Mouse (Mus musculus) CH12.LX (cell line): ENCODE data around the gene Pth1r. TPM values are rescaled to one million over a fixed set of nuclear protein-coding genes. Genes with fewer than 3 reads are reported as not detected.

Experiments used
- DNase-seq: peaks from one replicate; pipeline ENCODE4 v3.0.0-alpha.2; 2013; ENCODE audit errors: extremely low read depth
- H3K27ac ChIP-seq: 2 replicates; pipeline ENCODE4 v1.5.1; 2012; ENCODE audit warnings: low read depth, mild to moderate bottlenecking, control low read depth, moderate library complexity; ENCODE audit not compliant: insufficient read depth
- H3K27me3 ChIP-seq: replicated peaks from 2 replicates; pipeline ENCODE3; 2012; ENCODE audit warnings: inconsistent platforms
- H3K36me3 ChIP-seq, 2 experiments: replicated peaks in 1 of 2; 2 replicates each; pipeline versions ENCODE3 to v1.6.1; 2012; ENCODE audit warnings: inconsistent platforms in 1 of 2, low read length in 1 of 2, mild to moderate bottlenecking in 1 of 2, mixed read lengths in 1 of 2, moderate library complexity in 1 of 2; ENCODE audit not compliant: control insufficient read depth in 1 of 2, insufficient read depth in 1 of 2
- H3K4me1 ChIP-seq, 2 experiments: 2 replicates each; pipeline ENCODE4 v1.6.1; 2012; ENCODE audit warnings: inconsistent platforms in 1 of 2, moderate library complexity in 1 of 2; ENCODE audit not compliant: insufficient read depth in 2 of 2, control insufficient read depth in 1 of 2
- H3K4me2 ChIP-seq: 2 replicates; pipeline ENCODE4 v1.6.1; 2012; ENCODE audit warnings: low read depth, mild to moderate bottlenecking, control low read depth; ENCODE audit not compliant: poor library complexity, insufficient read depth, severe bottlenecking
- H3K4me3 ChIP-seq, 3 experiments: fragments of 150-350 bp in 1 of 3; sonication (generic) in 1 of 3; replicated peaks in 1 of 3; 2 replicates each; pipeline versions ENCODE3 to v1.5.1; 2011 to 2012; ENCODE audit warnings: low read depth in 2 of 3, low read length in 2 of 3, mild to moderate bottlenecking in 2 of 3, moderate library complexity in 2 of 3, control low read depth in 1 of 3, improper control_type of control experiment in 1 of 3, inconsistent platforms in 1 of 3, mixed read lengths in 1 of 3; ENCODE audit not compliant: poor library complexity in 1 of 3
- H3K79me2 ChIP-seq: replicated peaks from 2 replicates; pipeline ENCODE4 v1.6.1; 2012; ENCODE audit warnings: mild to moderate bottlenecking, moderate library complexity; ENCODE audit not compliant: control insufficient read depth, poor library complexity, insufficient read depth, severe bottlenecking; ENCODE audit errors: extremely low read depth
- H3K9ac ChIP-seq: 2 replicates; pipeline ENCODE4 v1.6.1; 2012; ENCODE audit warnings: low read depth, mild to moderate bottlenecking, control low read depth, moderate library complexity; ENCODE audit not compliant: insufficient read depth
- H3K9me3 ChIP-seq: replicated peaks from 2 replicates; pipeline ENCODE3; 2012; ENCODE audit warnings: low read length, inconsistent platforms, mixed read lengths
- BHLHE40 ChIP-seq: IDR thresholded peaks from 2 replicates; pipeline ENCODE4 v1.6.1; 2011; ENCODE audit warnings: mild to moderate bottlenecking, low read depth, low read length, improper control_type of control experiment
- CHD2 ChIP-seq: IDR thresholded peaks from 2 replicates; pipeline ENCODE4 v1.6.1; 2011; ENCODE audit warnings: low read length, improper control_type of control experiment
- E2F4 ChIP-seq: IDR thresholded peaks from 2 replicates; pipeline ENCODE4 v1.6.1; 2011; ENCODE audit warnings: low read depth, low read length, improper control_type of control experiment; ENCODE audit not compliant: insufficient replicate concordance
- ELF1 ChIP-seq: IDR thresholded peaks from 2 replicates; pipeline ENCODE4 v1.6.1; 2014; ENCODE audit warnings: low read depth, mild to moderate bottlenecking, inconsistent platforms, low read length, improper control_type of control experiment
- EP300 ChIP-seq: IDR thresholded peaks from 2 replicates; pipeline ENCODE4 v1.6.1; 2011; ENCODE audit warnings: low read length, improper control_type of control experiment
- IRF4 ChIP-seq: IDR thresholded peaks from 2 replicates; pipeline ENCODE4 v1.6.1; 2014; ENCODE audit warnings: low read depth, mild to moderate bottlenecking, inconsistent platforms, low read length, improper control_type of control experiment
- KAT2A ChIP-seq: IDR thresholded peaks from 2 replicates; pipeline ENCODE4 v1.6.1; 2012; ENCODE audit warnings: low read length, improper control_type of control experiment, inconsistent platforms; ENCODE audit not compliant: insufficient replicate concordance
- MAZ ChIP-seq: IDR thresholded peaks from 2 replicates; pipeline ENCODE4 v1.6.1; 2012; ENCODE audit warnings: low read depth, mild to moderate bottlenecking, inconsistent platforms, low read length, improper control_type of control experiment, moderate library complexity
- MYC ChIP-seq: IDR thresholded peaks from 2 replicates; pipeline ENCODE4 v1.6.1; 2011; ENCODE audit warnings: low read depth, mild to moderate bottlenecking, improper control_type of control experiment, low read length
- PAX5 ChIP-seq: IDR thresholded peaks from 2 replicates; pipeline ENCODE4 v1.6.1; 2012; ENCODE audit warnings: low read length, inconsistent platforms, mixed read lengths
- RAD21 ChIP-seq: IDR thresholded peaks from 2 replicates; pipeline ENCODE4 v1.6.1; 2011; ENCODE audit warnings: low read depth, mild to moderate bottlenecking, low read length, improper control_type of control experiment, moderate library complexity
- SIN3A ChIP-seq: IDR thresholded peaks from 2 replicates; pipeline ENCODE4 v1.6.1; 2012; ENCODE audit warnings: low read length, improper control_type of control experiment, inconsistent platforms
- TBP ChIP-seq: conservative IDR thresholded peaks from 2 replicates; pipeline ENCODE4 v1.6.1; 2011; ENCODE audit warnings: low read depth, low read length, improper control_type of control experiment
- UBTF ChIP-seq: IDR thresholded peaks from 2 replicates; pipeline ENCODE4 v1.6.1; 2012; ENCODE audit warnings: low read depth, mild to moderate bottlenecking, inconsistent platforms, low read length, improper control_type of control experiment, moderate library complexity
- USF1 ChIP-seq: IDR thresholded peaks from 2 replicates; pipeline ENCODE4 v1.6.1; 2014; ENCODE audit warnings: low read depth, mild to moderate bottlenecking, inconsistent platforms, low read length, improper control_type of control experiment
- USF2 ChIP-seq: conservative IDR thresholded peaks from 2 replicates; pipeline ENCODE4 v1.6.1; 2011; ENCODE audit warnings: low read depth, low read length, improper control_type of control experiment
- ZC3H11A ChIP-seq: IDR thresholded peaks from 2 replicates; pipeline ENCODE4 v1.6.1; 2012; ENCODE audit warnings: low read depth, mild to moderate bottlenecking, inconsistent platforms, low read length, improper control_type of control experiment
- ZKSCAN1 ChIP-seq: IDR thresholded peaks from 2 replicates; pipeline ENCODE4 v1.6.1; 2012; ENCODE audit warnings: low read depth, inconsistent platforms, low read length, improper control_type of control experiment, borderline replicate concordance
- ZMIZ1 ChIP-seq: IDR thresholded peaks from 2 replicates; pipeline ENCODE4 v1.6.1; 2012; ENCODE audit warnings: low read depth, mild to moderate bottlenecking, inconsistent platforms, low read length, improper control_type of control experiment
- ZNF384 ChIP-seq: IDR thresholded peaks from 2 replicates; pipeline ENCODE4 v1.6.1; 2012; ENCODE audit warnings: low read depth, low read length, improper control_type of control experiment, inconsistent platforms
- dilution Hi-C: fragments of 300-500 bp; cut with MboI; formaldehyde crosslinking; loops from 2 replicates; pipeline ENCODE4 v1.14.3; 2020; ENCODE audit warnings: low sequenced_read_pairs; ENCODE audit not compliant: extremely low pct_unique_long_range_greater_than_20kb, extremely low pct_ligation_motif_present
- in situ Hi-C: fragments of 300-500 bp; cut with MboI; formaldehyde crosslinking; loops from 3 replicates; pipeline ENCODE4 v1.14.3; 2019; ENCODE audit warnings: low sequenced_read_pairs, low pct_ligation_motif_present, low pct_unique_long_range_greater_than_20kb, mixed read lengths
- polyA plus RNA-seq: library from polyadenylated mRNA; unstranded; fragments of >175 nt; gene quantifications from 2 replicates; pipeline ENCODE4 v1.2.1, GENCODE M21; 2012; ENCODE audit warnings: low read depth; ENCODE audit not compliant: insufficient read length
- total RNA-seq, 2 experiments: library from RNA; depleted of rRNA; stranded (reverse); fragments of 300-350 nt in 1 of 2; fragments of >200 nt in 1 of 2; gene quantifications; 2 replicates each; pipeline ENCODE4 v1.2.3; 2012 to 2014

Pth1r gene
- total and polyA plus RNA-seq, 3 experiments, result 0.10 to 0.76 TPM; not detected in 1

DNA sequence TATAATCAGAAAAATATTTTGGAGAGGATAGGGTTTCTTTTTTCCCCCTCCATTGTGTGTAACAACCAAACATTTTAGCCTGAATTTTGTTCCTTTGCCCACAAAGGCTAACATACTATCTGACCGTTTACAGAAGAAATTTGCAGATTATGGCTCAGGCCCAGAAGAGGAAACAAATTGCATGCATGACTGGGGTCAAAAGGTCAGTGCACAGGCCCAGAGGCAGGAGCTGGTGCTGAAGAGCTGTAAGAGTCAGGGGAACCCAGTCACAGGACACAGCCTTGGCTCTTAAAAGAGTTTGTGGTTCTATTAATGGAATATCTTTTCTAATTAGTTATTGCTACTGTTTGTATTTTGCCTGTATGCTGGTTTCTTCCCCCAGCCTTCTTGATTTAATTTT, 36.7 kb upstream of the Pth1r start:
- no peaks in the 10 kb centered on the region for H3K79me2 ChIP-seq
- H3K27ac ChIP-seq, result no peak overlapping the region
- H3K36me3 ChIP-seq, result no peaks in the 10 kb centered on the region
- peaks cover 15% of the 10 kb centered on the region for H3K27me3 ChIP-seq
- H3K4me3 ChIP-seq, result no peak overlapping the region
- peaks cover 9% of the 10 kb centered on the region for H3K9me3 ChIP-seq
- no peak overlapping the region for H3K4me2 ChIP-seq
- peaks cover 3 to 25% of the 10 kb centered on the region in 2 experiments; a peak in 3 of 4 replicates for H3K4me1 ChIP-seq
- no peak for DNase-seq
- dilution Hi-C loops, result no loop called here
- no peak for TF ChIP-seq BHLHE40
- TF ChIP-seq EP300, result no peak
- TF ChIP-seq RAD21, result no peak
- no peak for TF ChIP-seq KAT2A
- TF ChIP-seq MAZ, result no peak
- no peak for TF ChIP-seq ZMIZ1
- no peak for TF ChIP-seq ELF1
- no peak for TF ChIP-seq ZKSCAN1
- no peak for TF ChIP-seq ZNF384
- no peak for TF ChIP-seq ZC3H11A
- in situ Hi-C loops, result no loop called here
- no peak overlapping the region for H3K9ac ChIP-seq

- no peak overlapping the region for H3K27ac ChIP-seq
Observed at GRCm38 (mm10) chr9:110781731-110782130, 34.8 kb upstream of the Pth1r start.

More at GRCm38 (mm10) chr9:110781731-110782130, 34.8 kb upstream of the Pth1r start:
- no peak overlapping the region for H3K4me3 ChIP-seq
- in situ Hi-C loops (no loop called here), dilution Hi-C loops (no loop called here)
- peaks cover 3 to 25% of the 10 kb centered on the region in 2 experiments; a peak in 3 of 4 replicates for H3K4me1 ChIP-seq
- DNase-seq, result no peak
- no peaks in the 10 kb centered on the region for H3K79me2 ChIP-seq
- H3K4me2 ChIP-seq, result peak overlapping the region; percentile 62; the same call in 1 of the 2 replicates
- peak overlapping the region; percentile 21; the same call in 1 of the 2 replicates for H3K9ac ChIP-seq
- H3K9me3 ChIP-seq, result peaks cover 4% of the 10 kb centered on the region
- TF ChIP-seq USF1 (no peak), E2F4 (no peak), CHD2 (no peak), ZNF384 (no peak), ZMIZ1 (no peak), SIN3A (no peak), UBTF (no peak), USF2 (no peak), MYC (no peak), PAX5 (no peak), TBP (no peak), ZC3H11A (no peak), IRF4 (no peak)
- no peaks in the 10 kb centered on the region for H3K36me3 ChIP-seq
- peaks cover 33% of the 10 kb centered on the region for H3K27me3 ChIP-seq
